Mouse (Mus musculus): Measurements from ENCODE around the gene Mgat4b. TPM values are rescaled to one million over a fixed set of nuclear protein-coding genes. Genes with fewer than 3 reads are reported as not detected.

Mgat4b gene
- total RNA-seq, 4 experiments from 2014 or later = 130 to 232 (median 157) TPM

DNA sequence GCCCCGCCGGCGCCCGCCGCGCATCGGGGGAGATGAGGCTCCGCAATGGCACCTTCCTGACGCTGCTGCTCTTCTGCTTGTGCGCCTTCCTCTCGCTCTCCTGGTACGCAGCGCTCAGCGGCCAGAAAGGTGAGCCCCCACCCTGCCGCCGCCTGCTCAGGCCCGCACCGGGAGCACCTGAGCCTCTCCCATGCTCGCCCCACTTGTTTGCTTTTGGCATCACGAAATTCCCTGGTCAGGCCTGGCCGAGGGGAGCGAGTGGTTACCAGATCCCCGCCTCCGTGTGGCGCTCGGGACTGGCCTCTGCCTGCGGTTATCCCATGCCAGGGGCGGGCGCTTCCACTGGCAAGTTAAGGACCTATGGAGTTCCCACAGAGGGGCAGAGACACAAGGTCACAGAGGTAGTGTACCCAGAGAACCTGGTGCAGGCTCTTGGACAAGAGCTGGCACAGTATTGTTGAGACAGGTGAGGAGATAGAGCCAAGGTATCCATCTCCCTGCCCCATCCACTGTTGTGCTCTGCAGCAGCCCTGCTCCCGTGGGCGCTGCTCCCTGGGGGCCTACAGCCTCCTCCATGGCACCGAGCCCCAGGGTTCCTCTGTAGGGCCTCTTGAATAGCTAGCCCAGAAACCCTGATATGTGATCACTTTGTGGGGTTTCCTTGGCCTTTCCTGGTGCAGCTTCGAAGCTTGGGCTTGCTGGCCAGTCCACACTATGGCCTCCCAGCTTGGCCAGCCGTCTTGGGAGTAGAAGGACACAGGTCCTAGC, 15.1 kb downstream of the Mgat4b start:
- DNase-seq = no peak

DNA sequence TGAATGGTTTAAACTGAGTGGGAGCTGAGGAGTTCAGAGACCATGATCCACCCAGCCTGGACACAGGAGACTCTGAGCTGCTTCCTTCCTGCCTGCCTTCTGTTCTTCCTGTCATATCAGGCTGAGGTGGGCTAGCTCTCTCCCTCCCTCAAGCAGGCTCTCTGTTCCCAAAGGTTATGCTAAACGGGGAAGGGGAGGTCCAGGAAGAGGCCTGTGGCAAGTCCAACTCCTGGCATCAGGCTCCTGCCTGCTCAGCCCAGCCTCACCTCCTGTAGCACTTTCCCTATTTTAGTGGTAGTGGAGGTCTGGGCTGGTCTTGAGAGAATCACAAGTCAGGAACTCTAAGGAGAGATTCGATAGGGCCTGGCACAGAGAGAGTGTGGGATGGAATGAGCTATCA, 15.7 kb downstream of the Mgat4b start:
- no peak for DNase-seq

DNA sequence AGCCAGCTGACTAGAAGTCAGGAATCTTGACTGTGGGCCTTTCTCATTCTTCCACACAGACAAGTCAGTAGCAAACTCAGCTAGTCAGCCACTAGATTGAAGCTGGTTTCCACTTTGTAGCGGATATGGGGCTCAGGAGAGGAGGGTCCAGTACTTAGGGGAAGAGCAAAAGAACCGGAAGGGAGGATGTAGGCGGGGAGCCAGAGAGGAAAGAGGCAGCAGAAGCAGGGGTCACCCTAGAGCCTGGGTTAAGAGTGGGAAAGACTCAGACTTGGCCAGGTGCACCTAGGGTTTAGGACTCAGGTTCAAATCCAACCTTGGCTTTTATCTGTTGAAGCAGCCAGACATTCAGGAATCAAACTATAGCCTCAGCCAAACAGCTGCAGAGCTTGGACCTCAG, 16.5 kb downstream of the Mgat4b start:
- no peak for DNase-seq

DNA sequence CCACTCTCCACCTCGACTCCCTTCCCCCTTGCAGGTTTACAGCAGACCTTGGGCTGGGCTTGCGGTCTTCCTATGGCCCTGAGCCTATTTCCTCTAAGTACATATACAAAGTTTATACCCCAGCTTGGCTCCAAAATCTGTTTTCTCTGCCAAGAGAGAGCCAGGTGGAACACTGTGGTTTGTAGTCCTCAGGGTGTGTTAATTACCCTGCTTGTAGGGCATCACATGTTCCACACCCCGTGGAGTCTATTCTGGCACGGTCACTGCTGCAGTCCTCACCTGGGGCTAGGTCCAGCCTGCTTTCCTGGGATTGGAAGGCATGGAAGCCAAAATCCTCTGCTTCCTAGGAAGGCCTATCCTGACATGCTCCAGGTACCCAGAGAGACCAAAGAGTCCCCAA, 17.0 kb downstream of the Mgat4b start:
- no peak for DNase-seq

DNA sequence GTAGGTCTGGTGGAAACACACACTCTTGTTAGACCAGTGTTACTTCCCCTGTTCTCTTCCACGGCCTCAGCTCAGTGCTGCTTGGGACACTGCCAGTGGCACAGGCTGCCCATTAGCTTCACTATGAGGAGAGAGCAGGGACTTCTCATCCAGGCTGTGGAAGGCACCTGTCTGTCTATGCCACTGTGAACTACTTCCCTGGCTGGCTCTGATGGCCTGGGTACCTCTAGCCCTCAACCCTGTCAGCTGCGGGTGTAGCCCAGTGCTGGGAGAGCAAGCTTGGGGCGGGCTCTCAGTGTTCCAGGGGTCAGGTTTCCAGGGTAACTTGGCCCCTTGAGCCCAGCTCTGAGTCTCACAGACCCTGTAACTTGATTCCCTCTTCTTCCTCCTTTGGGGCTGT, 18.1 kb downstream of the Mgat4b start:
- no peak for DNase-seq

DNA sequence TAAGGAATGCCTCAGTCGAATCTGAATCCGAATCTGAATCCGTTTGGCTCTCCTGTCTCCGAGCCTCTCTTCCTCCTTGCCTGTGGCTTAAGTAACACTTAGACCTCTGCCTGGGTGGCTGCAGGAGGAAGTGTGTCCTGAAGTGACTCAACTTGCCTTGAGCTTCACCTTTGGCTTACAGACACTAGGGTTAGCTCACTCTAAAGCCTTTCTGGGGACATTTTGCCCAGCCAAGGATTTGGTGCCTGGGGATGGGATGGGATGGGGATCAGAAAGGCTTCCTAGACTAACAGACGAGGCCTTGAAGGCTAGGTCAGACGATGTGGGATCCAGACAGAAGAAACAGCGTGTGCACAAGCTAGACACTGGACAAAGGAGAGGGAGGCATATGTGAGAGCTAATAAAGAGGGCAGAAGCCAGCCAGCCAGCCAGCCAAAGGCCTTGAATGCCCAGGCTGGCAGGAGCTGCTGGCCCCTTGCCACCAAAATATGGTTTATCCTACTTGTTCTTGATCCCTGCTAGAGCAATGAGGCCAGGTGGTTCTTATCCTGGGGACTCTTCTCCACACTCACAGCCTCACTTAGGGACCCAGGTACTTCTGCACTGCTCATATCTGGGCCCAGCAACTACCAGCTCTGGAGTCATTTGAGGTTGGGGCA, 18.7 kb downstream of the Mgat4b start:
- no peak for DNase-seq

DNA sequence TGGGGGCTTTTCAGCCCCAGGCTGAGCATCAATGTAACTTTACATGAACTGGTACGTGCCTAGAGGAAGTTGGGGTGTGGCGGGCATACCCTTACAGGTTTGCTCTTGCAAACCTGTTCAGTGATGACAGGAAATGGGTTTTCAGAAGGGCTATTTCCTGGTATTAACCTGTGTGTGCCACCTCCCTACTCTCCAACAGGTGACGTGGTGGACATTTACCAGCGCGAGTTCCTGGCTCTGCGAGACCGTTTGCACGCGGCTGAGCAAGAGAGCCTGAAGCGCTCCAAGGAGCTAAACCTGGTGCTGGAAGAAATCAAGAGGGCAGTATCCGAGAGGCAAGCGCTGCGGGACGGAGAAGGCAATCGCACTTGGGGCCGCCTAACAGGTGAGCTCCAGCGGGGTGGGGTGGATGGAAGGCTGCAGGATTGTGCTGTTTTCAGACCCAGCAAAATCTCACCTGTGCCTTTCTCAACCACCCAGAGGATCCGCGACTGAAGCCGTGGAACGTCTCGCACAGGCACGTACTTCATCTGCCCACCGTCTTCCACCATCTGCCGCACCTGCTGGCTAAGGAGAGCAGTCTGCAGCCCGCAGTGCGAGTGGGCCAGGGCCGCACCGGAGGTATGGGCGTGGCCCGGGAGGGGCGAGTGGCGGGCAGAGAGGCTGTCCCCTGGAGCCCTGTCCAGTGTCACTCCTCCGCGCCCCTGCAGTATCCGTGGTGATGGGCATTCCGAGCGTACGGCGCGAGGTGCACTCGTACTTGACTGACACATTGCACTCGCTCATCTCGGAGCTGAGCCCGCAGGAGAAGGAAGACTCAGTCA, 20.0 kb downstream of the Mgat4b start:
- no peak for DNase-seq

DNA sequence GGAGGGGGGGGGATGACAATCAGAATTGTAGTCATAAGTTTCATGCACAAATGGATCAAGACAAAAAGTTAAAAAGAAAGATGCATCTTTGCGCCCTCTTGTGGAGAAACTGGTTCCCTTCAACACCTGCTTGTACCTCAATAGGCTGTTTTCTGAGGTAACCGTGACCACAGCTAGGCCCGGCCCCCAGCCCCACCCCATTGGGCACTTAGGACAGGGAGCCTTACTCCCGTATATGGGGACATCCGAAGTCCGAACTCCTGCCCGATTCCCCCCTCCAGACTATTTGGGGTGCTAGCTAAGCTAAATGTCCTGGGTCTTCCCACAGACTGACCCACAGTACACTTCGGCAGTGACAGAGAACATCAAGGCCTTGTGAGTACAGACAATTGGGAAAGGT, 20.7 kb downstream of the Mgat4b start:
- DNase-seq = no peak

DNA sequence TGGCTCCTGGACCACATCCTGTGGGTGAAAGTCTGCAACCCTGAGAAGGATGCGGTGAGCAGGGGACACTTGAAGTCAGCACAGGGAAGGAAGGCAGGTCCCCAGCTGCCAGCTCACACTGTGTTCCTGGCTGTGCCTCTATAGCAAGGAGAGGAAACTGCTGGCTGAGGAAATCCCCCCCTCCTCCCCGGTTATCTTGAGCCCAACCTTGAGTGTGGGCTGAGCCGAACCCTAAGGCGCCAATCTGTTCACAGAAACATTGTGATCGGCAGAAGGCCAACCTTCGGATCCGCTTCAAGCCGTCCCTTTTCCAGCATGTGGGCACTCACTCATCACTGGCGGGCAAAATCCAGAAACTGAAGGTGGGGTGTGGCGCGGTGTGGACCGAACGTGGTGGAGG, 22.3 kb downstream of the Mgat4b start:
- DNase-seq = no peak

DNA sequence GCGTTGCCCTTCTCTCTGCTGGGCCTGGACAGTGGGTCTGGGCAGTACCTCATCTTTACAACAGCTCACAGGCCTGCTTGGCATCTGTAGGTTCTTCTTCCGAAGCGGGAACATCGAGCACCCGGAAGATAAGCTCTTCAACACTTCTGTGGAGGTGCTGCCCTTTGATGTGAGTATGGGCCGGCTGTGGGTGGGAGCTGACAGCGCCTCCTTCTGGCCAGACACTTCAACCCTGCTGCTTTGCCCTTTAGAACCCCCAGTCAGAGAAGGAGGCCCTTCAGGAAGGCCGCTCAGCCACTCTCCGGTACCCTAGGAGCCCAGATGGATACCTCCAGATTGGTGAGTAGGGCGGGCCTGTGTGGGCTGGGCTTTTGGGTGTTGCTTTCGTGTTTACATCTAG, 23.3 kb downstream of the Mgat4b start:
- no peak for DNase-seq

DNA sequence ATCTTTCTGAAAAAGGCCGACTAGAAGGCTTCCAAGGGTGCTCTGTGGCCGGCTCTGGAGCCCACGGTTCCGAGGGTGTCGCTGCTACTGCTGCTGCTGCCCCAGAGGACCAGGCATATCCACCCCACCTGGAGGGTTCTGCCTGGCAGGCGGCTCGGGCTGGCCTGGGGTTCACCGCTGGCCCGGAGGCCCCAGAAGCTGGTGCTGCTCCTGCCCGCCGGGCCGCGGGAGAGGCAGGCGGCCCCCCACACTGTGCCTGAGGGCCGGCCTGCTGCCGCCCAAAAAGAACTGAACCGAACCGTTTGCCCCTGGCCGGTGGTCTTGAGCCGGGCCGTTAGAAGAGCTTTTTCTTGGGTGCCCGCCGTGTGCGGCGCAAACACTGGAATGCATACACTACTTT, 23.9 kb downstream of the Mgat4b start:
- no peak for DNase-seq

DNA sequence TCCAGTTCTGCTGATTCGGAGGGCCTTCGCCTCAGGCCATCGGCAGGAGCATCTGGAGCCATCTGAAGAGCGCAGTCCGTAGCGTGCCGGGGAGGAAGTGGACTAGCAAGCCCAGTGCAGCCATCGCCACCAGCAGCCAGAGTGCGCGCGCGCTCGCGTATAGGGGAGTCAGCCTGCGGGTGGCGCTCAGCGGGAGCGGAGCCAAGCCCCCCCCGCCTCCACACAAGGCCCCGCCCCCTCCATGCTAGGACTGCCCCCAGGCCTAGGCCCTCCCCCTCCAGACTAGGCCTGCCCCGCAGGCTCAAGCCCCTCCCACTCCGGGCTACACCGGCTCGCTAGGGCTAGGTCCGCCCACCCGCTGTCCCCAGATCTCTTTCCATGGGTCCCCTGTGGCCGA, 25.8 kb downstream of the Mgat4b start:
- DNase-seq = peak; percentile 86

DNA sequence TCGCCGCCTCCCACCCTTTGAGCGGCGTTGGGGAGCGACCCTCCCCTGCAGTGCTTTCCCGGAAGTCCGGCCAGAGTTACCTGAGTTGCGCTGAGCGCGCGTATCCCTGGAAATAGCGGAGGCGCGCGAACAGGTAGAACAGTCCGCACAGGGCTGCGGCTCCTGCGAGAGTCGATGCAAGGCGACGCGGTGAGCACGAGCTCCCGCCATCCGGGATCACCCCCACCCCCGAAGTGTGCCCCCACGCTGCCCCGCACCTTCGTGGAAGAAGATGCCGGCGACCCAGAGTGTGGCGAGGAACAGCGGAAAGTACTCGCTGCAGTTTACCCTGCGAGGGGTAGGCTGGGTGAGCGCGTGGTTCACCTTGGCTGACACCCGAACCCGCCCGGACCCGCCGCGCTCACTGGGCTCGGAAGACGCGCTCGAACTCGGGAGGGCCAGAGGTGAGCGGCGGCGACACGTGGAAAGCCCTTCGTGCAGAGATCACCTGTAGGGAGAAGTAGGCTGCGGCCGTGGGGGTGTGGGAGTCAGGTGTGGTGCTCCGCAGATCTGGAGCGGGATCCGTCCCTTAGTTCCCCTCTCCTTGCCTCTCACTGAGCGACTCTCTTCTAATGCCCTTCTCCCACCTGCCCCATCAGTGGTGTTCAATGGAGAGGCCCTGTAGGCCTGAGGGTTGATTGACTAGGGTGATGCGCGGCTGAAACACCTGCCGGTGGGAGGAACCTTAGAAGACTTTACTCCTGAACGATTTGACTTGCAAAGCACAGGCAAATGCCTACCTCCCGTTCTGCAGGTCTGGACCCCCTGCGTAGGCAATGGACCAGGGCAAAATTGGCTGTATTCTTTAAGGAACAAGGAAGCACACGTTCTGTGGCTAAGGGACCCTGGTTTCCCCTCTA, 26.5 kb downstream of the Mgat4b start:
- no peak for DNase-seq

DNA sequence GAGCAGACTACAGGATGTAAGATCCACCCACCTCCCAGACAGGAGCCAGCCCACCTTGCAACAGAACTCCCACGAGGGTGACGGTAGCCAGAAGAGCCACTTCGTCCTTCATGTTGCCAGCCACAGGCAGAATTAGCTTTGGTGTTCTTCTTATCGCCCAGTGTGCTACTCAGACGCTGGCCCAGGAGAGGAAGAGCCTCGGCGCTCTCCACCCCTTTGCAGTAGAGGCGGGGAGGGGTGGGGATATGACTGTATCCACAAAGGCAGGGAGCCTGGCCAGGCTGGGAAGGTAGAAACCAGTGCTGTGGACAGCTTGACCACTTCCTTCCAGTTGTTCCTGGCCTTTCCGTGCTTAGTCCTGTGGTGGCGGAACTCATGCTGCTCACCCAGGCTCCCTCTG, 27.6 kb downstream of the Mgat4b start, which contains the start of gene Ltc4s:
Gene Ltc4s (minus strand): TSS at position 293 of the 400 bp plus-strand sequence.
- DNase-seq = no peak

DNA sequence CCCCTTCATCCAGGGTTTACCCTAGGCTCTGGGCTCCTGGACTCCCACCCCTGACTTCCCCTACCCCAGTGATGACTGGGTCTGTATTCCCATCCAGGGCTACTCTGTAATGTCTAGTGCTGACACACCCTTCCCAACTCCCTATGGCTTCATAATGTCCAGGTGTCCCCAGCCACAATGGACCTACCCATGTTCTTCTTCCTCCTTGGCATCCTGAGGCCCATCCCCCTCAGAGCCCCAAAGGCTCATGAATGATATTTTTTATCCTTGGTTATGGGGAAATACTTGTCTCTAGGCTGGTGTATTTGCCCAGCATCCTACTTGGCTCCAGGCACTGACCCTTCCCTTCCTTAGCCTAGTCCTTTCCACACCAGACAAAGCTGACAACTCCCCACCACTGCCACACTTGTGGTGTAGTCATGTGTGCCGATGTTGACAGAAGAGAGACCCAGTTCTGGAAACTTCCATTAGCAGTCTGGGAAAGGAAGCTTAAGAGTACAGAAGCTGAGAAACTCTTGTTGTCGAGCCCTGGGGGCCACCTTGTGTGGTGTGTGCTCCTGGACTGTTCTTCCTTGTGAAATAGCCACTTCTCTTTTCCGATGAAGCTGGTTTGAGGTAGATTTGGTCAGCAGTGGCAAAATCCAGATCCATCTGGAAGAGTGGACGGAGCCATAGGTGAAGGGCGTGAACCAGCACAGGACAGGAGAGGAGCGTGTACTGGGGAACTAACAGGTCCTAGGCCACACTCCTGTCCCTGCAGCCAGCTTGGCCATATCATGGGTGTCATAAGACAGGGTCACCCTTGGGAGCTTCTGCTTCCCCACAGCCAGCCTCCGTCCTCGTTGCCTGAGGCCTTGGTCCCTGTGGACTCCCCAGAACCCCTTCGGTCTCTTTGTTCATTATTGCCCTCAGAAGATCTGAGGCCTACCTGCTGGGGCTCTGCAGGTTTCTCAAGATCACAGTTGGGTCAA, 28.4 kb downstream of the Mgat4b start:
- DNase-seq = no peak

DNA sequence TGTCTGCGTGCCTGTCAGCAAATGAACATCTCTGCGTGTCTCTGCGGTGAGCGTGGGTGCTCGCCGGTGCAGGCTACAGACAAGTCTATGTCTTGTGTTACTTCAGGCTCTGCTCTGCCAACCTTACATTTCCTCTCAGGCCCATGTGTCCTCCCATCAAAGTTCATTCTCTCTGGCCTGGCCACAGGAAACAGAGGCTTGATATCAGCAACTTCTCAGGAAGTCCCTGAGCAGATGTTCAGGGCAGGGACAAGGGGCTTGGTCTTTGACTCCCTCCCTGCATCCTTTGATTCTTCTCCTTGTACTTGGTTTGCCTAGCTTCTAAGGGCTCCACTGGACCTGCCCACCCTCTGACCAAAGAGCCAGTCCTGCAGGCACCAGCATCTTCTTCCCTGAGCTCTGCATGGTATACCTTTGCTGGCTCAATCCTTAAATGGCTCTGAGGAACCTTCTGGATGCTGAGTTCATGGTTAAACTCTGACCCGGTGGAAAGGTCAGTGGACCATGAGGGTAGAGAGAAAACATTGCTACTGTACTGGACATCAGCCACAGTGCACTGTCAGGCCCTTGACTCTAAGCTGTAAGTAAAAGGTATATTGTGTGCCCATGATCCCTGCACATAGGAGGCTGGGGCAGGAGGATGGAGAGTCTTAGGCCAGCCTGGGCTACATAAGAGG, 29.7 kb downstream of the Mgat4b start:
- DNase-seq = no peak

DNA sequence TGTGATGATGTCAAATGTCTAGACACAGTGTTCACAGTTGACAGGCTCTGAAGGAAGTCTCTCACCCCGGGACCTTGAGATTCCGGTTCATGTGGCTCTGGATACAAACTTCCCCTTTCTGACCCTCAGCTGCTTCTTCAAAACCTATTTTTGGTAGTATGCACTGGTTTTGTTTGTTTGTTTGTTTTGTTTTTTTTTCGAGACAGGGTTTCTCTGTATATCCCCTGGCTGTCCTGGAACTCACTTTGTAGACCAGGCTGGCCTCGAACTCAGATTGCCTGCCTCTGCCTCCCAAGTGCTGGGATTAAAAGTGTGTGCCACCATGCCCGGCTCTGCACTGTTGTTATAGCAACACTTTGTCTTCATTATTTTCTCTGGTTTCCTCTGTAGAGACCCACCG, 33.2 kb downstream of the Mgat4b start:
- no peak for DNase-seq

DNA sequence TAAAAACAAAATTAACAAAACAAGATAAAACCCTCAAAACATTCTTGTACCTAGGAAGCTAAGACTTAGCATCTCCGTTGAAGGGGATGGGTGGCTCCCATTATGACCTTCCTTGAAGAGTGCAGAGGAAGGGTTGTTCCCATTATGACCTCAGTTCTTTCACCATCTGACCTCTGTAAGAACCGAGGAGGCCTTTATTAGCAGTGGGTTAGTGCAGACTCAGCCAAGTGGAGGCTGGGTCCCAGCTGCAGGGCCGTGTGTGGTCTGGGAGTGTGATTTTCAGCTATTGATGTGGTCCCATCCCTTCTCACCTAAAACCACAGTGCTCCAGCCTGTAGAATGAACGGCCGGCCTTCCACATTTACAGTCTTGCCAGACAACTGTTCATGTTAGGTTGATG, 34.6 kb downstream of the Mgat4b start:
- no peak for DNase-seq

DNA sequence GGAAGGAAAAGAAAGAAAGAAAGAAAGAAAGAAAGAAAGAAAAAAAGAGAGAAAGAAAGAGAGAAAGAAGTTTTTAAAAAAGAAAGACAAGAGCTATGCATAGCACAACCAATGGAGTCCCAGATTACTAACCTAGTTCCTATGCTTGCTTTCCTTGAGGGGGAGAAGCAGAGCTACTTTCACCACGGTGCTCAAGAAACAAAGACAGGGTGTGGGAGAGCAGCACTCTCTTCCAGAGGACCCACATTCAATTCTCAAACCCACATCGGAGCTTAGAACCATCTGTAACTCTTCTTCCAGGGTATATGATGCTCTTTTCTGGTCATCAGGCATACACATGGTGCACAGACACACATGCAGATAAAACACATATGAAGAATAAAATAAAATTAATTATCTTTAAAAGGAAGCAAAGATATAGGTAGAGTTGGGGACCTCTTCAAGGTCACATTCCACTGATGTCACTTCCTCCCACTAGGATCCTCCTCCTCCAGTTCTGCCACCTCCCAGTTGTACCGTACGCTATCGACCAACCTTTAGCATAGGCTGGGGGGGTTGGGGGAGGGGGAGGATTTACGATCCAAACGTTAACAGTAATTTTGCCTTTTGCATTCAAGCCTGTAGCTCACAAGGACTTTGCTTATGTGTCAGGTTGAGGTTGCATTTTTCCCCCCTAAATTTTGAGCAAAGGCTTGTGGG, 37.9 kb downstream of the Mgat4b start:
- no peak for DNase-seq

DNA sequence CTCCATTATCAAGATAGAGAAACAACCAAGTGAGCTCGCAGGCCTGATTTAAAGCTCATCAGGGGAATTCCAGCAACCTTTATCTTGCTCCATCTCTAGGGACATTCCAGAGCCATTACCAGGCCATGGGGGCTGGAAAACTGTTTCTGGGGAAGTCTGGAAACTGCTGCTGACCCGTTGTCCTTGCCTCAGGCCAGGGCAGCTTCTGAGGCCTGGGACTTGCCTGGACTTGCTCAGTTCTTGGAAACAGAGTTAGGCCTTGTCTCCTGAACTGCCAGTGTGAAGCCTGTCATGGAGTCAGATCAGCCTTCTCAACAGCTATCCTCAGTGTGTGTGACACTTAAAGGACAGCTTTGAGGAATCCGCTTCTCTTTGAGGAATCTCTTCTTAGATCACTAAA, 41.5 kb downstream of the Mgat4b start:
- no peak for DNase-seq
